Mouse (Mus musculus) megakaryocyte, embryonic 14.5 days (primary cell): ENCODE data around the gene Nrxn1. TPM values are rescaled to one million over a fixed set of nuclear protein-coding genes. Genes with fewer than 3 reads are reported as not detected.
"Not testable (repeated sequence)": the region's sequence is repeated elsewhere in the genome, so short reads cannot be mapped to it uniquely, and the experiment has no call there.

Experiments
- H3K27me3 ChIP-seq: replicated peaks from 2 replicates; pipeline ENCODE3; 2012; ENCODE audit warnings: inconsistent platforms
- H3K36me3 ChIP-seq: replicated peaks from 2 replicates; pipeline ENCODE3; 2012; ENCODE audit warnings: low read length, inconsistent platforms, mixed read lengths
- H3K4me1 ChIP-seq: 2 replicates; pipeline ENCODE4 v1.6.1; 2012; ENCODE audit warnings: inconsistent platforms
- H3K4me3 ChIP-seq: replicated peaks from 2 replicates; pipeline ENCODE3; 2012; ENCODE audit warnings: moderate library complexity, mild to moderate bottlenecking, inconsistent platforms
- H3K9me3 ChIP-seq: 2 replicates; pipeline ENCODE4 v1.6.1; 2012; ENCODE audit warnings: inconsistent platforms
- FLI1 ChIP-seq: IDR thresholded peaks from 2 replicates; pipeline ENCODE4 v1.6.1; 2012; ENCODE audit warnings: low read length, inconsistent platforms, mixed read lengths
- GATA1 ChIP-seq: IDR thresholded peaks from 3 replicates; pipeline ENCODE4 v1.6.1; 2012; ENCODE audit warnings: mixed read lengths, low read length, inconsistent platforms, borderline replicate concordance
- polyA plus RNA-seq: library from polyadenylated mRNA; stranded (reverse); fragments of >175 nt; gene quantifications from 2 replicates; pipeline ENCODE4 v1.2.3, GENCODE M21; 2012; ENCODE audit warnings: low replicate concordance; ENCODE audit not compliant: insufficient read depth

Nrxn1 gene
- polyA plus RNA-seq, 1 experiment = not detected

DNA sequence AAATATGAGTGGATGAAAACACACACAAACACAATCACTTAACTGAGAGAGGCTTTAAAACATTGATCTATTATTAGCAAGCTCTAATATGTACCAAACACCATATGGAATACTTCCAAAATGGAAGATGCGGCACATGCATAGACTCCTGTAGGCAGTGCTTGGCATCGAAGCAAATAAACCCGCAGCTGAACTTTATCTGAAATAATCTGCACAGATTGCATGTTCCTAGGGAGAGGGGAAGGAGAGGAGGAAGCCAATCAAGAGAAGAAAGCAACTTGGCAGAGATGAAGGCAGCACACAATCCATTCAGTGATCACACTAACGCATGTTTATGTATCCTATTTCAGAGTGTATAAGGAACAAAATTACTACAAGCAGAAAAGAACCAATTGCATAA, 542.5 kb downstream of the Nrxn1 start:
- TF ChIP-seq FLI1 (no peak), GATA1 (no peak)

DNA sequence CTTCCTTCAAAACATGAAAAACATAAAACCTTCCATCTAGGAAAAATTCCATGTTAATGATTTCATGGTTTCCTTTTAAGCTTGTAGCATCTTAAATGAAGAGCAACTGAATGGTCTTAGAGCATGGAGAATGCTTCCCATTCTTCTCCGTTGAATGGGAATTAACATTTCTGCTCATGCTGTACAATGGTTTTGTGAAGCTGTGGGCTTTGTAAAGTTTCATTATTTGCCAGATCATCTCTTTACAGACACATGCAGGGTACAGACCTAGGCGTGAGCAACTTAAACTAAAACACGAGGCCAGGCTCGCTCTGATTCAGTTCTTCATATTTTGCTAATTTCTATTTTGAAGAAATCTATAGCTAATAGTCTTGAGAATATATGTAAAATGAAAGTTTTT, 546.1 kb downstream of the Nrxn1 start:
- TF ChIP-seq GATA1 = no peak
- TF ChIP-seq FLI1 = no peak

More for the DNA sequence above, 542.5 kb downstream of the Nrxn1 start:
- no peak overlapping the region for H3K4me3 ChIP-seq
- H3K27me3 ChIP-seq = no peaks in the 10 kb centered on the region
- no peaks in the 10 kb centered on the region for H3K9me3 ChIP-seq
- no peaks in the 10 kb centered on the region for H3K36me3 ChIP-seq
- H3K4me1 ChIP-seq = no peaks in the 10 kb centered on the region

DNA sequence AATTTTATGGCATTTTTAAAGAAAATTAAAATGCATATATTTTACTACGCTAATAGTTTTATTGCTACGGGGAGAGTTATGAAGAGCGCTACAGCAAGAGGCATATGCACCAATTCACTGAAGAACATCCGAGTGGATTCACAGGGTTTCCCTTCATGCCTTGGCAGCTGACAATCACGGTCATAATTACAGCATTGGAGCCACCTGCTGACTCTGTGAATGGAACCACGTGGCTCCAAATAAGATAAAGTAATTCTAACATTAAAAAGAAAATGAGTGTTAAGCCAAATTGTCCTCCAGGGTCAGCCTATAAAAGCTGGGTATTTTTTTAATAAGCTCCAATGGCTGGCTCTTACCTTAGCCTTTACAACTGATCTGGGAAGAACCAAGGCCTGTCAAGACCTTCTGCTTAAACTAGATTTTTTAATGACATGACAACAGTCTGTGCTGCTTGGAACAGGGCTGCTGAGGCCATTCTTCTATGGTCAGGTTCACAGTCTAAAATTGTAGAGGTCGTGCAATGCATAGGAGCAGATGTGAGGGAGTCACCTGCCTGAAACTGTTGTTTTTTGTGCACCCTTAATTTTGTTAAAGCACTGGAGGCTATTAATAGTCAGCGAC, 548.1 kb downstream of the Nrxn1 start:
- H3K4me1 ChIP-seq = no peaks in the 10 kb centered on the region
- H3K36me3 ChIP-seq = no peaks in the 10 kb centered on the region
- H3K27me3 ChIP-seq = no peaks in the 10 kb centered on the region
- no peak overlapping the region for H3K4me3 ChIP-seq
- TF ChIP-seq GATA1 = no peak
- H3K9me3 ChIP-seq = no peaks in the 10 kb centered on the region

More for the DNA sequence above, 546.1 kb downstream of the Nrxn1 start:
- H3K36me3 ChIP-seq = no peaks in the 10 kb centered on the region
- no peaks in the 10 kb centered on the region for H3K9me3 ChIP-seq
- H3K4me3 ChIP-seq = no peak overlapping the region
- H3K4me1 ChIP-seq = no peaks in the 10 kb centered on the region
- H3K27me3 ChIP-seq = no peaks in the 10 kb centered on the region

DNA sequence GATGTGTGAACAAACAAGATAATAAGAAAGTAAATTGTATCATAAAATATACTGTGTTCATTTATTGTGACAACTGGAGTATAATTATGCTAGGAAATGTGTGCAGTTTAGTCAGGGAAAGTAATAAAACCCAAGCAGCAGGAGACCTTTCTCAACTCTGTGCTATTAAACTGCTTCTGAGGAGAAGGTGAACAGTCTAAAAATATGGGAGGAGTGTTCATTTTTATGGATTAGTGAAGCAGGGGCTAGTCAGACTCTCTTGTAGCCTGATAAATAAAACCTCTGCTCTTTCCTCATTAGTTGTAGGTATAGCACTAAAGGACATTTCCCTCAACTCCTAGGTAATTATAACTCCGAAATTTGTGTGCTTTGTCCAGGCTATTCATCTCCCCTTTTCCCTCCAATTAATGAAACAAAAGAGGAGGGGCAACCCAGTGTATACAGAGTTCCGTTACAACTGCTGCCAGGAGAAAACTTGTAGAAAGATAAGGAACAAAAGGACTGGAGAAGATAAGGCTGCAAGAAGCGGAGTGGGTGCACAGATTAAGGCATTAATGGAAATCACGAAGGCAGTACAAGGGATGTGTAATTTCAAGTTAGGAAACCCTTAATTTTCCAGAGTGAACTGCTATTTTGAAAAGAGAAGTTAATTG, 548.8 kb downstream of the Nrxn1 start:
- Histone ChIP-seq H3K4me1 (no peaks in the 10 kb centered on the region), H3K9me3 (no peaks in the 10 kb centered on the region), H3K27me3 (no peaks in the 10 kb centered on the region), H3K36me3 (no peaks in the 10 kb centered on the region), H3K4me3 (no peak overlapping the region)
- TF ChIP-seq FLI1 (no peak), GATA1 (no peak)

DNA sequence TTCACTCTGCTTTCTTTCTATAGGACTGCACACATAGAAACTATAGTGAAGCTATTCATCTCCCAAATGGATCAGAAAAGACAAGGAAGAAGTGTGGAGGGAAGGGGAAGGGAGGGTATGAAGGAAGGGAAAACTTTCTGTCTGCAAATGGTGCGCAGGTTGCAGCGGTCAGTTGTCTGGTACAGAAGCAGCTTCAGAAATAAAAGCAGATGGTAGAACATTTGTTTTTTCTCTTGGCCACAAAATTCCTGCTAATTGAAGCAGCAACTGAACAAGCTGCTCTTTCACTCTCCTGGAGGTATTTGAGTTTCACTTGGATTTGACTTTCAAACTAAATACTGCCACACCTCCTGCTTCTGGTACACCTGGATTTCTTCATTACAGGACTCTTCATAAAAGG, 561.4 kb downstream of the Nrxn1 start:
- no peak overlapping the region for H3K4me3 ChIP-seq

DNA sequence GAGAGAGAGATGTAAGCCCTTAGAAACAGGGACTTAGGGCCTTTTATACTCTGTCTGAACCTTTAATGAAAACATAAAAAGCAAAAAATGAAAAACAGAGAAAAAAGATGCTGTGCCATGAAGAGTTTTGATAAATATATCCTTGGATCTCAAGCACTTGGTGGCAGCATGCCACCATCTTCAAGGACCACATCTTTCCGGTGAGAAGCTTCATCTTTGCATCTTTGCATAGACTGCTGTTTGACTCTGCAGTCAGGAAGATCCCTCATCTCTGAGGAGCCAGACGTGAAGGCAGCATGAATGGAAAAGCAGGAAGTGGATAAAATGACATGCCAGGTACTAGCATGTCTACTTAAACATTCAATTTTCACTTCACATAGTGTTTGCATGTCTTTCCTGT, 586.8 kb downstream of the Nrxn1 start:
- TF ChIP-seq FLI1 (no peak), GATA1 (no peak)

More for the DNA sequence above, 561.4 kb downstream of the Nrxn1 start:
- no peaks in the 10 kb centered on the region for H3K4me1 ChIP-seq
- TF ChIP-seq GATA1 = no peak
- TF ChIP-seq FLI1 = no peak
- H3K27me3 ChIP-seq = no peaks in the 10 kb centered on the region
- H3K9me3 ChIP-seq = no peaks in the 10 kb centered on the region
- H3K36me3 ChIP-seq = no peaks in the 10 kb centered on the region

DNA sequence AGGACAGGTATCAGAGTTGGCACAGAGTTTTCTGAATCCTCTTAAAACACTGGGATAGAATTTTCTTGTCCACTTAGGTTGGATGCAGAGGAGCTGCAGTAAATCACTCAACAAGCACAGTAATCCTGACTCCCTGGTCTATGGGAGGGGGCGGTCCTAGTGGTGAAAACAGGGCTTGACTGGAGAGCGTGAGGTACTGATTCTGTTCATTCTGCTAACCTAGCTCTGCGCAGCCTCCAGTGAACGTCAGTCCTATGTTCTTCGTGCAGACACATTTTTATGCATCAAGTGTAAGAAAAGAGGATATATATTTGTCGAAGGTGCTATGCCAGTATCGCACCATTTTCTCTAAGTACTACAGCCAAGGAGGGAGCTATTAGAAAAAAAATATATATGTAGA, 588.9 kb downstream of the Nrxn1 start:
- H3K4me3 ChIP-seq, H3K36me3 ChIP-seq, H3K4me1 ChIP-seq, H3K9me3 ChIP-seq, H3K27me3 ChIP-seq: not testable (repeated sequence)

More for the DNA sequence above, 586.8 kb downstream of the Nrxn1 start:
- H3K9me3 ChIP-seq = no peaks in the 10 kb centered on the region
- no peaks in the 10 kb centered on the region for H3K36me3 ChIP-seq
- no peak overlapping the region for H3K4me3 ChIP-seq
- H3K4me1 ChIP-seq = no peaks in the 10 kb centered on the region
- H3K27me3 ChIP-seq = no peaks in the 10 kb centered on the region

DNA sequence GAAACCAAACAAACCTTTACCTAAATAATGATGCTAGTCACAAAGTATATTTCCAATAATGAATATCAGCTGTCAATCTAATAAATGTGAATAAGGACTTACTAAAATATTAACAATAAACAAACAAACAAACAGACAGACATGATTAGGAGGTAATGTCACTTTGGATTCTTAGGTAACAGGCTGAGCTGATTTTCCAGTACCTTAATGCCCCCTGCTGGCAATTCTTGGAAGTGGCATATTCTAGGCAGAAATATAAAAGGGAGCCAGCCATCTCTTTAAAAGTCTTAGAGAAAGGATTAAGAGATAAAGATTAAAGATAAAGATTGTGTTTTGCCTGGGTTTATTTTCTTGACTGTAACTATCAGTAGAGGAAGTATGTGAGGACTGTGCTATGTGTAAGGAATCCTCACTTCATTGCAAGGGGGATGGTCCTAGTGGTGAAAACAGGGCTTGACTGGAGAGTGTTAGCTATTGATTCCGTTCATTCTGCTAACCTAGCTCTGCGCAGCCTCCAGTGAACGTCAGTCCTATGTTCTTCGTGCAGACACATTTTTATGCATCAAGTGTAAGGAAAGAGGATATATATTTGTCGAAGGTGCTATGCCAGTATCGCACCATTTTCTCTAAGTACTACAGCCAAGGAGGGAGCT, 591.7 kb downstream of the Nrxn1 start:
- Histone ChIP-seq H3K36me3 (no peaks in the 10 kb centered on the region), H3K27me3 (no peaks in the 10 kb centered on the region), H3K9me3 (no peaks in the 10 kb centered on the region), H3K4me1 (no peaks in the 10 kb centered on the region), H3K4me3 (no peak overlapping the region)
- no peak for TF ChIP-seq FLI1
- no peak for TF ChIP-seq GATA1

DNA sequence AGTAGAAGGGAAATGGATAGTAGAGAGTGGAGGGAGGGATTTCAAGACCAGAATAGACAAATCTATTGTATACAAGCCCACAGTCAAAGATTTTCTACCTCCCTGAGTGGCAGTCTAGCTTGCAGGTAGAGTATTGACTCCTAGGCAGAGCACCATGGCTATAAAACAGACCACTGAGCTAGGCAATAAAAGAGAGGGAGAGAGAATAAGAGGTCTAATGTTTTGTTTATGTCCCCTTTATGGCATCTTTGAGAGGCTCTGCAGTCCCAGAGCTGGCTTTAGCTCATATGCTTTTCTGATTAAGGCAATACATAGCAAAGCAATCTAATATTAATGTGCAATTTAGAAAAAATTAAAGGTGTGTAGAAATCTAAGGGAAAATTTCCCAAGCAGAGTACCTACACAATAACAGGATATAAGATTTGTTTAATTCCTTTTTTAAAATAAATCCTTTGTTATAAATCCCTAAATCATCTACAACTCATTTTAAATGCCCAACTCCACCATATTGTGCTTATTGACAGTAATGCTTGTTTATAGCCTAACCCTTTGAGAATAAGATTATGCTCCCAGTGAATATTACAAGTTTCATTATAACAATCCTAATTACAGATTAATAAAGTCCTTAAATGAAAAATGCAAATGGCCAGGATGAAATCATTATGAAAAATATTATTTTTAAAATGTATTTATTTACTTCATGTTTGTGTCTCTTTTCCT, 613.2 kb downstream of the Nrxn1 start:
- Histone ChIP-seq H3K4me3 (no peak overlapping the region), H3K9me3 (no peaks in the 10 kb centered on the region), H3K4me1 (no peaks in the 10 kb centered on the region), H3K27me3 (no peaks in the 10 kb centered on the region), H3K36me3 (no peaks in the 10 kb centered on the region)
- no peak for TF ChIP-seq FLI1
- no peak for TF ChIP-seq GATA1

DNA sequence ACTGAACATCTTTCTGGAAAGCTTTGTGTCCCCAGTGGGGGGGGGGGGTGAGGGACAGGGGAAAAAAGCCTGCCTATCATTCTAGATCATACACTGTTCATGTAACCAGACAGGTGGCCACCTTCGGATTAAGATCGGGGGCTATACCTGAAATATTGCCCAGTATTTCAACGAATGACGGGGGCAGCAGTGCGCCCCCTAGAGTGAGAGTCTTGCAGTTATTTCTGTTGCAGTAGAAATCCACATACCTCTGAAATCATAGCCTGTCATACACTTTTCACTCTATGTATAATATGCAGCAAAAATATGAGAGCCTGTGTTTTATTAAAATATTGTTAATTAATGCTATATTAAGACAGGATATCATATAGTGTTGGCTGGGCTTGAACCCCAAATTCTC, 636.1 kb downstream of the Nrxn1 start:
- H3K4me3 ChIP-seq = no peak overlapping the region
- no peaks in the 10 kb centered on the region for H3K36me3 ChIP-seq
- peaks cover 15% of the 10 kb centered on the region for H3K4me1 ChIP-seq
- H3K27me3 ChIP-seq = peaks cover 41% of the 10 kb centered on the region
- TF ChIP-seq FLI1 (no peak), GATA1 (no peak)
- H3K9me3 ChIP-seq = peaks cover 7% of the 10 kb centered on the region; the same call in 1 of the 2 replicates
